Mouse (Mus musculus): Measurements from ENCODE around the gene Eno4. TPM values are rescaled to one million over a fixed set of nuclear protein-coding genes. Genes with fewer than 3 reads are reported as not detected.

The Eno4 gene
- polyA plus RNA-seq, 1 experiment from 2014 or later, result 0.05 TPM

DNA sequence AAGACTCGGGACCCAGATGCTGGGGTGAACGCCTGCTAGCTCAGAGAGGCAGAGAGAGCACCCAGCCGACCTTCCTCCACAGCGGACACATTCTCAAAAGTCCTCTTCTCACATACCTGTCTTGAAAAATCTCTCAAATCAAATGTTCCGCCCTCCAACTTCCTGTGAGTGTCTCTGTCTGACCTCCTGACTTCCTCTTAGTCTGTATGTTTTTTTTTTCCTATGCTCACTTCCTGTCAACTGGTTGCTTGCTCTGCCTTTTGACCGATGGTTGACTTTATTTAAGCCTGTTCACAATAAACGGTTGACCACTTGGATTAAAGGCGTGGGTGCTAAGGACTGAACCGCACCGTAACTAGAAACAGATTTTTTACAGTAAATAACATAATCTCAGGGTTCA is 35.2 kb upstream of the Eno4 start:
- no peak overlapping the region for H3K4me3 ChIP-seq (ENCODE audit: low read depth, low read length)
- no peak for ATAC-seq
- H3K27me3 ChIP-seq (replicated peaks; ENCODE audit: control insufficient read depth, insufficient read depth, low read length), result no peaks in the 10 kb centered on the region
- H3K9me3 ChIP-seq (ENCODE audit: control insufficient read depth), result no peaks in the 10 kb centered on the region
- 74% methylated on average over 10 of the region's 10 CpGs for WGBS
- H3K4me2 ChIP-seq (replicated peaks; ENCODE audit: low read depth), result no peak overlapping the region
- no peaks in the 10 kb centered on the region for H3K36me3 ChIP-seq (ENCODE audit: control insufficient read depth, insufficient read depth)
- no peak overlapping the region for H3K9ac ChIP-seq (ENCODE audit: low read depth, low read length)
- no peaks in the 10 kb centered on the region for H3K4me1 ChIP-seq (replicated peaks; ENCODE audit: control insufficient read depth, insufficient read depth, low read length)
- no peak overlapping the region for H3K27ac ChIP-seq (ENCODE audit: low read depth, low read length)
- no peak for TF ChIP-seq CTCF (IDR thresholded peaks at IDR 0.05; ENCODE audit: low read depth)

DNA sequence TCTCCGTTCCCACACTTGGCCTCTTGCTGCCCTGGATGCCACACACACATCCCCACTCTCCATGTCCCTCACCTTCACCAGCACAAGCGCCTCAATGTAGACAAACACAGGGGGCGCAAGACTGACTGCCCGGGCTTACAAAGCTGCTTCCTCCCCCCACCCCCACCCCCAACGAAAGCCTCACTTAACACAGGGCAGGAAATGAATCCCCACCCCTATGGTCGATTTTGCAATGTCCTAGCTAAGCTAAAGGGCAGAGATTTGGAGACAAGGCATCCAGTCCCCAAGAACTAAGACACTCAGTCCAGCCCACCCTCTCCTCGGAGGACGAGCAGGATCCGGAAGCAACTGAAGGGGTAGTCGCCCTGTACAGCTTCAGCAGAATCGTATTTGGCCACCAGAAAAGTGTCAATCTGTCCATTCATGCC is 32.3 kb upstream of the Eno4 start:
- H3K9me3 ChIP-seq (ENCODE audit: control insufficient read depth), result no peaks in the 10 kb centered on the region
- H3K9ac ChIP-seq (ENCODE audit: low read depth, low read length), result no peak overlapping the region
- H3K4me2 ChIP-seq (replicated peaks; ENCODE audit: low read depth), result peak overlapping the region; percentile 54
- H3K36me3 ChIP-seq (ENCODE audit: control insufficient read depth, insufficient read depth), result no peaks in the 10 kb centered on the region
- TF ChIP-seq CTCF (IDR thresholded peaks at IDR 0.05; ENCODE audit: low read depth), result peak; percentile 48
- peak overlapping the region; percentile 18; the same call in 1 of the 2 replicates for H3K4me3 ChIP-seq (ENCODE audit: low read depth, low read length)
- H3K27me3 ChIP-seq (replicated peaks; ENCODE audit: control insufficient read depth, insufficient read depth, low read length), result no peaks in the 10 kb centered on the region
- H3K27ac ChIP-seq (ENCODE audit: low read depth, low read length), result no peak overlapping the region
- WGBS, result 1% methylated on average over 11 of the region's 11 CpGs
- no peak for ATAC-seq
- H3K4me1 ChIP-seq (replicated peaks; ENCODE audit: control insufficient read depth, insufficient read depth, low read length), result no peaks in the 10 kb centered on the region

DNA sequence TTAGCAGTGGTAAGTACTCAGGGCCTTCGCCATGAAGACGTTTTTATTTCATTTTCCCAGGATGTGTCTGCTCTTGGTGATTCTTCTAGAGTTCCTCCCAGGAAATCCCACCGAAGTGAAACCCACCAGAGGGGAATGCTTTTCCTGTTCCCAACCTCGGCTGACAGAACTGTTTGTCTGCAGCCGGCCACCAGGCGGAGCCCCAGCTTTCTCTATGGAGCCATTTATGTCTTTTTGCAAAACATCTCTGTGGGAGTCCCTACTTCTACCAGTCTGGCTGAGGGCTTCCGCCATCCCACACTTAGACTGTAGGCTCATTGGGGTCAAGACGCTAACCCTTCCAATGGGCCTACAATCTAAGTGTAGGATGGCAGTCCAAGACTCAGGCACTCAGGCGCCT is 31.8 kb upstream of the Eno4 start:
- Histone ChIP-seq H3K27ac (ENCODE audit: low read depth, low read length) (no peak overlapping the region), H3K4me2 (replicated peaks; ENCODE audit: low read depth) (peak overlapping the region; percentile 54), H3K4me1 (replicated peaks; ENCODE audit: control insufficient read depth, insufficient read depth, low read length) (no peaks in the 10 kb centered on the region), H3K36me3 (ENCODE audit: control insufficient read depth, insufficient read depth) (no peaks in the 10 kb centered on the region), H3K9ac (ENCODE audit: low read depth, low read length) (no peak overlapping the region), H3K4me3 (ENCODE audit: low read depth, low read length) (peak overlapping the region; percentile 18; the same call in 1 of the 2 replicates), H3K27me3 (replicated peaks; ENCODE audit: control insufficient read depth, insufficient read depth, low read length) (no peaks in the 10 kb centered on the region), H3K9me3 (ENCODE audit: control insufficient read depth) (no peaks in the 10 kb centered on the region)
- ATAC-seq, result no peak
- WGBS, result 11% methylated on average over 9 of the region's 9 CpGs
- peak; percentile 85 for TF ChIP-seq CTCF (IDR thresholded peaks at IDR 0.05; ENCODE audit: low read depth)

DNA sequence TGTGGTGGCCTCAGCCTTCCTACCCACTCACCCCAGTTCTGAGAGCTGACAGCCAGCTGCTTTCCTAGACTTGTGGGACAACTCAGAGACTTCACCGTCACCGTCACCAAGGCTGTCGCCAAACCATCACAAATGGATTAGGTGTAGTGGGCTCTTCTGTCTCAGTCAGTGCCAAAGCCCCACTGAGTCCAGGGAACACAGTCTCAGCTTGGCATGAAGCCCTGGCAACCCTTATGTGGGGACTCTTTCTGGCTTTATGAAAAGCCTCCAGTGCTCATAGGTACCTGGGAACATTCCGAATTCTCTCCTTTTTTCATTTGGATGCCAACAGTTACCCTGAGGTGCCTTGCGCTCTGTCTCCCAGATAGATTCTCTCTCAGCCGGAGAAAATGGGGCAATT is 29.9 kb upstream of the Eno4 start:
- Histone ChIP-seq H3K4me2 (replicated peaks; ENCODE audit: low read depth) (no peak overlapping the region), H3K27ac (ENCODE audit: low read depth, low read length) (no peak overlapping the region), H3K36me3 (ENCODE audit: control insufficient read depth, insufficient read depth) (no peaks in the 10 kb centered on the region), H3K4me1 (replicated peaks; ENCODE audit: control insufficient read depth, insufficient read depth, low read length) (no peaks in the 10 kb centered on the region), H3K9me3 (ENCODE audit: control insufficient read depth) (no peaks in the 10 kb centered on the region), H3K27me3 (replicated peaks; ENCODE audit: control insufficient read depth, insufficient read depth, low read length) (0 out of 2 replicates have a peak, but pooled peaks cover 5% of the 10 kb centered on the region), H3K4me3 (ENCODE audit: low read depth, low read length) (no peak overlapping the region), H3K9ac (ENCODE audit: low read depth, low read length) (no peak overlapping the region)
- ATAC-seq, result no peak
- WGBS, result 90% methylated on average over 6 of the region's 6 CpGs
- no peak for TF ChIP-seq CTCF (IDR thresholded peaks at IDR 0.05; ENCODE audit: low read depth)

DNA sequence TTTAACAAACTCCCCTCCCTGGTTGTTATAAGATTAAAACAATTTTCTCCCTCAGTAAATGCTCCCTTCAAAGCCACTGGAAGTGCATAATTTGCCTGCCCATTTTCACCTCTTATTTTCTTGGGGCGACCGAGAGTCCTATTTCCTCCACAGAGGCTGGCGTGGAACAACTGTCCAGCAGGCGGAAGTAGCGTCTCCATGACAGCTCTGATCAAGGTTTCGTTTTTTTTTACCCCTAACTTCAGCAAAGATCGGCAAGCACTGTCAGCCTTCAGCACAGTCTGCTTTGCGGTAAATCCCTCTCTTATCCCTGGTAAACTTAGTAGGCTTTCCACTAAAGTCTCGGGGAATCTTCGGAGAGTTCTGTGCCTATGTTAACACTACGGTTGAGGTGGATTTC is 24.6 kb upstream of the Eno4 start:
- H3K27me3 ChIP-seq (replicated peaks; ENCODE audit: control insufficient read depth, insufficient read depth, low read length), result 0 out of 2 replicates have a peak, but pooled peaks cover 5% of the 10 kb centered on the region
- H3K4me3 ChIP-seq (ENCODE audit: low read depth, low read length), result peak overlapping the region; percentile 19
- H3K9ac ChIP-seq (ENCODE audit: low read depth, low read length), result no peak overlapping the region
- H3K9me3 ChIP-seq (ENCODE audit: control insufficient read depth), result no peaks in the 10 kb centered on the region
- no peaks in the 10 kb centered on the region for H3K4me1 ChIP-seq (replicated peaks; ENCODE audit: control insufficient read depth, insufficient read depth, low read length)
- H3K27ac ChIP-seq (ENCODE audit: low read depth, low read length), result no peak overlapping the region
- H3K4me2 ChIP-seq (replicated peaks; ENCODE audit: low read depth), result peak overlapping the region; percentile 53
- 3% methylated on average over 11 of the region's 11 CpGs for WGBS
- no peaks in the 10 kb centered on the region for H3K36me3 ChIP-seq (ENCODE audit: control insufficient read depth, insufficient read depth)
- ATAC-seq, result no peak
- TF ChIP-seq CTCF (IDR thresholded peaks at IDR 0.05; ENCODE audit: low read depth), result peak; percentile 58

DNA sequence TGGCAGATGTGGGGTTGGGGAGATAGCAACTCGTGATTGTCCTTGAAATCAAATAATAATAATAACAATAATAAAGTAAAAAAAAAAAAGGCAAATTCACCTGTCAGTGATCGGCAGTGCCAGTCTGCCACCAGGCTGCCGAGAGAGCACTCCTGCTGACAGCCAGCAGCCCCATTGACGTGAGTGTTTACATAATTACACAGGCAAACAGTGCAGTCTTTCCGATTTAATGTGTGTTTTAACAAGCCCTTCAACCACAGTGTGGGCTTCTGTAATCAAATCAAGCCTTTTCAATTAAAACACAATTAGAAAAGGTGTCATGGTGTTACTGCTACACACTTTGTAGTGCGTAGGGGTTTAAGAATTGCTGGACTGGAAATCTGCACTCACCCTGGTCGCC is 24.1 kb upstream of the Eno4 start:
- no peaks in the 10 kb centered on the region for H3K9me3 ChIP-seq (ENCODE audit: control insufficient read depth)
- 0 out of 2 replicates have a peak, but pooled peaks cover 5% of the 10 kb centered on the region for H3K27me3 ChIP-seq (replicated peaks; ENCODE audit: control insufficient read depth, insufficient read depth, low read length)
- H3K27ac ChIP-seq (ENCODE audit: low read depth, low read length), result no peak overlapping the region
- 30% methylated on average over 7 of the region's 7 CpGs for WGBS
- H3K4me2 ChIP-seq (replicated peaks; ENCODE audit: low read depth), result peak overlapping the region; percentile 53
- peak overlapping the region; percentile 19 for H3K4me3 ChIP-seq (ENCODE audit: low read depth, low read length)
- H3K9ac ChIP-seq (ENCODE audit: low read depth, low read length), result no peak overlapping the region
- TF ChIP-seq CTCF (IDR thresholded peaks at IDR 0.05; ENCODE audit: low read depth), result no peak
- no peaks in the 10 kb centered on the region for H3K4me1 ChIP-seq (replicated peaks; ENCODE audit: control insufficient read depth, insufficient read depth, low read length)
- H3K36me3 ChIP-seq (ENCODE audit: control insufficient read depth, insufficient read depth), result no peaks in the 10 kb centered on the region
- no peak for ATAC-seq
